Mouse (Mus musculus): ENCODE measurements around the gene Rhod. TPM values are rescaled to one million over a fixed set of nuclear protein-coding genes. Genes with fewer than 3 reads are reported as not detected.

The Rhod gene
- total RNA-seq, 2 experiments from 2014 or later: 0.57 to 0.64 TPM

DNA sequence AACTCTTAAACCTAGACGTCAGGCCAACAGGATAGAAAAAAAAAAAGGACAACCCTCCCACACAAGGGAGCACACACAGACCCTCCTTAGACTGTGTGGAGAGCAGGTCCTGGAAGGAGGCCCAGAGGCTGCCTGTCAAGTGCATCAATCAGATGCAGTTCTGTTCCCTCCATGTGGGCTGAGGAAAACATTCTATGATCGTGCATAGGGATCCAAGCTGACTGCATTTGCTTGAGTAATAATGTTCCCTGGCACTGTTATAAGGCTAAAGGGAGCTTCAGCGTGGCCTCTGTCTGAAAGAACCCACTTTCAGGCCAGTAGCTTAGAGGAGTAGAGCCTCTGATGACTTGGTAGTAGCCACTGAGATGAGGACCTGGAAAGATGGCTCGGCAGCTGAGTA is 13.3 kb upstream of the Rhod start:
- intact Hi-C loops (cut with DNase I): no loop called here
- no peak for DNase-seq (ENCODE audit: low spot score in 2 of 2)

DNA sequence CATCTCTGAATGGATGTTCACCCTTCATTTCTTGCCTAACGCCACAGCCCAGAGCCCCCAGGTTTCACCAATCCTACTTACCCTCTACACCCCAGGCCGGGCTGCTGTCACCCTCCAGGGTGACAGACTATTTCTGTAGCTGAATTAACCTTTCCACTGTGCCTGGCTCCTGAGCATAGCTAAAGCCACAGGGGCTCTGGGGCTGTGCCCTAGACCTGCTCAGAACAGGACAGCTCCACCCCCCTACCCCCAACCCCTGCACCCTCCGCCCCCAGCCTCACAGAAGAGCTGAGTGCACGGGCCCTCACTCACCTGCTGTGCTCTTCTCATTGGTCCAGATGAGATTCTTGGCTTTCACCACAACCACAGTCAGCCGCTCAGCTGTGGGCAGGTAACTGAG is 12.7 kb upstream of the Rhod start:
- DNase-seq (ENCODE audit: low spot score in 2 of 2): no peak
- intact Hi-C loops (cut with DNase I): no loop called here

DNA sequence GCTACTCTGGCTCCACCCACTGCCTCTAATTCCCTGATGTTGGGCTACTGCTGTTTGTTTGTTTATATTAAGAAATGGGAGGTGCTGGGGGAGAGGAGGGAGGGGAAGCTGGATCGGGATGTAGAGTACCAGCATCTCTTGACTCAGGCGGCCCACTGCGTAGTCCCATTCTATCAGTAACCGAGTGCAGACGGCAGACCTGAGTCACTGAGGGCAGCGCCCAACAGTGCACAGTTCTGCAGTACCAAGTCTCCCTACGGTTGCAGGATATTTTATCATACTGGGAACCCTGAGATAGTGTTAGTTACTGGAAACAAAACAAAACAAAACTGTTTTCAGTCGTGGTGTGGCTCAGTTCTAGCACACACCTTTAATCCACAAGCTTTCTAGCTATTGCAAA is 11.9 kb upstream of the Rhod start:
- intact Hi-C loops (cut with DNase I): no loop called here
- DNase-seq (ENCODE audit: low spot score in 2 of 2): no peak

DNA sequence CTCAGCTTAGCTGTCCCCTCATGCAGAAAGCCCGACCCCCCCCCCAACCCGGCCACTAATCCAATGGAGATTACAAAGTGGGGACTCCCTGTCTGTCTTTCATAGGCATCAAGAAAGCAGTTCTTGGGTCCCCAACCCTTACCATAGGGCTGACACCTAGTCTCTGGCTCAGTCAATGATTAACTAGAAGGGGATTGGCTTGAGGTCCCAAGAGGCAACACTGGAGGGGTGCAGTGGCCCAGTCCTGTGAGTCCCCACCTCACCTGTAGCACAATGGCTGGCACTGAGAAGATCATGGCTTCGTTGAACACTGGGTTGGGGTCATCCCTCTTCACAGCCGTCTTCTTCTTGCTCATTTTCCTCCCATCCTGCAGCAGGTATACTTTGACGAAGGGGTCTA is 11.4 kb upstream of the Rhod start:
- intact Hi-C loops (cut with DNase I): no loop called here

DNA sequence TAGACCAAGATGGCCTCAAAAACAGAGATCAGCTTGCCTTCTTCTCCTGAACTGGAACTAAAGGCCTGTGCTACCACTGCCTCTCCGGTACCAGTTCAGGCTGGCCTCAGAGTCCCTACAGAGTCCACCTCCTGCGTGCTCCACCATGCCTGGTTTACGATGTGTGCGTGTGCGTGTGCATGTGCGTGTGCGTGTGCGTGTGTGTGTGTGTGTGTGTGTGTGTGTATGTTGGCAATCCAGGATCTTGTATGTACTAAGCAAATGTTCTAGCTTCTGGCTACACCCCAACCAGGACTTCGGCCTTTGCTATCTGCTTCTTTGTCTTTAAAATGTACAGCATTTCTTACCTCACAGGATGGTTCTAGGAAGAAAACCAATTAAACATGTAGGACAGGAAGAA is 10.0 kb upstream of the Rhod start:
- no peak for DNase-seq (ENCODE audit: low spot score in 2 of 2)
- intact Hi-C loops (cut with DNase I): loop anchor here (10.0 kb wide), 1 partner anchor 194 kb away; no protein-coding TSS in a partner anchor

More for the DNA sequence above, 11.4 kb upstream of the Rhod start:
- DNase-seq (ENCODE audit: low spot score in 2 of 2): no peak

DNA sequence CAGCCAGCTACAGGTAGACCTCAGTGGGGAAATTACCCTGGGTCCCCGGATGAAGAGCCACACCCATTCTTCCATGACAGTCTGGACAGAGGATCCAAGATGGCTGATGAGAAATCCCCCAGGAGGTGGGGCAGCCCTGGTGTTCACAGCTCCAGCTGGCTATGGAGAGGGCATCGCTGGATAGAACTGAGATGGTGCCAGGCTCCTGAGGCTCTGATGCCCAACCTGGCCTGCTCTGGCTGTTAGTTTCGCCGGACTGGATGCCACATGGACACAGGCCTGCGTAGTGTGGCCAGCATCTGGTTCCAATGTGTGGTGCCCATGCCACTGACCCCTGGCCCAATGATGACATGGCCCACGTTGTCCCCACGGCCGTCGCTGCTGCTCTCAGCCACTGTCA is 8.2 kb upstream of the Rhod start:
- intact Hi-C loops (cut with DNase I): loop anchor here (10.0 kb wide), 1 partner anchor 193 kb away; no protein-coding TSS in a partner anchor
- no peak for DNase-seq (ENCODE audit: low spot score in 2 of 2)

DNA sequence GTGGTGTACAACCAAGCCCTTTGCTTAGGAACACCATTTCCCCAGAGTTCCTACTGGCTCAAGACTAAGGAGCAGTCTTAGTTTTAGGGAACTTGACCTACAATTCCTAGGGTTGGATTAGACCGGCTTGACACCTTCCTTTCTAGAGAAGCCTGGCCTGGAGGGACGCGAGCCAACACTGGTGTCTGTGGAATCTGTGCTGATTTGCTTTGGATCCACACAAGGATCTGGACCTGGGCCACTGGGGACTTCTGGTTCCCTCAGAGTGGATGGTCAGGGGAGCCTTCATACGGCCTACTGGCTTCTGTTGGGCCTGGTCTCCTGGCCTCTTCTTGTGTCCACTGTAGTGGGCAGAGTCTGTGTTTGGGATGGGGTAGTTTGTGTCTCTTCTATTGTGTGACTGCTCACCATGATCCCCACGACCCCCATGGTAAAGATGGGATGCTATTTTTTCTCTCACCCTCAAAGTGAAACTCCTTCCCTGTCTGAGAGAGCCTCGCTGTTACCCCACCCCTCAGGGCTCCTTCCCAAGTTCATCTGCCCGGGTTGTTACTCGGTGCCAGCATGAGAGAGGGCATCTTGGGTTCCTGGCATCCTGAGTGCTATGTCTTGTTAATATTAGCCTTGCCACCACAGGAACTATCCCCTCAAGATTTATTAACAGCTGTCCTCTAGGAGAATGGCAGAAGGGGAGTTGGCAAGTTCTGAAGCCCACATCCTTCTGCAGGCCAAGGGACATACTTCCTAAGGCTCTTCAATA is 7.6 kb upstream of the Rhod start:
- DNase-seq (ENCODE audit: low spot score in 2 of 2): no peak
- intact Hi-C loops (cut with DNase I): loop anchor here (10.0 kb wide), 1 partner anchor 192 kb away; no protein-coding TSS in a partner anchor

DNA sequence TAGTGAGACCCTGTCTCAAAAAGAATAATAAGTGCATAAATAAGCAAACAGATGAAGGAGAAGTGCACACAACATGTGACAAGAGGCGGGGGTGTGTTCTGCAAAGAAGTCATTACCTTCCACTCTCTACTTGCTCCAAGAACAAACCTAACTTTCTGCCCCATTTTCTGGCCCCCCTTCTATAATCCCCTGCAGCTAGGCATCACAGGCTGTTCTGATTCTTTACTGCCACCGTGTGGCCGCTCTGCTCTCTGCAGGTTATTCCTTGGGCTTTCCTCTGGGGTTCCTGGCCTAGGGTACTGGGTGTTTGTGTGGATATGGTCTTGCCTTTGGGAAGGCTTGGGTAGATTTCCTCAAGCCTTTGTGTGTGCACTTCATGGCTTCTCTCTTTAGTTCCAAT is 3.2 kb upstream of the Rhod start:
- DNase-seq (ENCODE audit: low spot score in 2 of 2): peak; percentile 67 to 68

DNA sequence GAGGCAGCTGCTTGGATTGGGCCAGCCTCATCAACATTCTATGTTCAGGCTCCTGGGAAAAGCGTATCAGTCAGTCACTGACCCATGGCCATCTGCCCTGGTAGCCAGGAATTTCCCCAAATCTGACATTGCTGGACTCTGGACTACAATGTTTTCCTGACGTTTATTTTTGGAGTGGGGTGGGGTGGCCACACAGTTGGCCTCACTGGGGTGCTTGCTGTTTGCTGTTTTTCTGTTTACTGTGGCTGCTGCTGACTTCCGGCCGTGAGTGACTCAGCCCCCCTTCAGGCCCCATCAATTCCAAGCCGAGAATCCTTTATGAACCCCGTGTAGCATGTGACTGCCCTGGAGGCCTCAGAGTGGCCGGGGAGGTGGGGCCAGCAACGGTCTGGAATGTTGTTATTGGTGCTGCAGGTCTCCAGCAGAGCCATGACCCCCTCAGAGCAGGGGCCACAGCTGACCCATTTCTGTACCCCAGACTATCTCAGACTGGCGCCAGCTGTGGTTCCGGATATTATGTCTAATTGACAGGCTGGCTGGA is 2.5 kb upstream of the Rhod start:
- peak in 1 of 2 experiments; percentile 10 for DNase-seq (ENCODE audit: low spot score in 2 of 2)
- intact Hi-C loops (cut with DNase I): loop anchor here (10.0 kb wide), 1 partner anchor 187 kb away; no protein-coding TSS in a partner anchor

More for the DNA sequence above, 3.2 kb upstream of the Rhod start:
- intact Hi-C loops (cut with DNase I): loop anchor here (10.0 kb wide), 1 partner anchor 188 kb away; no protein-coding TSS in a partner anchor

DNA sequence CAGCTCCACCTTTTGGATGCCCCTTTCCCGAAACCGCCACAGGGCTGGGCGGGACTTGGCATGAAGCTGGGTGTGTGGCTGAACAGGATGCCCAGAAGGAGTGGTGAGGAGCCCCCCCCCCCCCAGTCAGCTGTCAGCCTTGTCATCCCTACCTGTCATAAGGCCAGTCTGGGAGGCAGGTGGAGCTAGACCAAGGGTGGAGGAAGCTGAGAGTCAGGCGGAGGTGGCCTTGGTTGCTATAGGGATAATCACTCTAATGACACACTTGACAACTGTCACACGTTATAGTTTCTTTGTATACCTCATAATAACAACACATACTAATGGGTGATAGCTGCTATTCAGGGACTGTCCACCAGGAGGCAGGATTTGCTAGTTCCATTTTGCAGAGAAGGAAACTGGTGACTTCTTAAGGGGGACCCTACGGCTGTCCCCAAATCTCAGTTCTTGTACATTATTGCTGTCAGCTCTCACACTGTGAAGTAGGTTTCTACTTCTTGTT is 1.9 kb upstream of the Rhod start:
- peak; percentile 25 to 32 for DNase-seq (ENCODE audit: low spot score in 2 of 2)
- intact Hi-C loops (cut with DNase I): loop anchor here (10.0 kb wide), 1 partner anchor 186 kb away; no protein-coding TSS in a partner anchor

DNA sequence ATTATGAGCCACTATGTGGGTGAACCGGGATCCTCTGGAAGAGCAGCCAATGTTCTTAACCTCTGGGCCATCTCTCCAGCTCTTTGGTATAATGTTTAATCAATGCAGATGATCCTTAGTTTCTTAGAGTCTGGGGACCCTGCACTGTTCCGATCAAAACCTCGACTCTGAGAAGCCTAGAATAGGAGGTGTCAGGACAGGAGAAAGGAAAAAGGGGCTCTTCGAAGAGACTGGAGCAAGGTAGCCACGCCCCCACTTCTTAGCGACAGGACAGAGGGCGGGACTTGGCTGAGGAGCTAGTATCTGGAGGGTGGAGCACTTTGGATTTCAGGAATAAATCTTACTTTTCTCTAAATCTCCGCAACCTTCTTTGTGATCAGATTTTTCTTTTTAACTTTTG is 990 bp upstream of the Rhod start:
- DNase-seq (ENCODE audit: low spot score in 2 of 2): no peak

DNA sequence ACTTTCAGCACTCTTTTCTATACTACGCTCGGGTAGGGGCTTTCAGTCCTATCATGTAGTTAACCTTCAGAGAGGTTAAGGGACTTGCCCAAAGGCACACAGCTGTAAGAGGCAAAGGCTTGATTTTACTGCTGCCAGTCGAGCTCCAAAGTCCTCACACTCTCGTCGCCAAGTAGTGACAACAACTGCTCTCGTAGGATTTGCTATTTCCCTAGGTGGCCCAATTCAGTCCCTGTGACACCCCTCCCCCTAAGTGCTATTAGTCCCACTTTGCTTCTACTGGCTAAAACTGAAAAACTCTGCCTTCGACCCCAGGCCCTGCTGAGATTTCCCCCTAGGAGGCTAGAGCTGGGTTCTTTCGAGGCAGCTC is 456 bp downstream of the Rhod start:
- no peak for DNase-seq (ENCODE audit: low spot score in 2 of 2)
- intact Hi-C loops (cut with DNase I): no loop called here

More for the DNA sequence above, 990 bp upstream of the Rhod start:
- intact Hi-C loops (cut with DNase I): loop anchor here (10.0 kb wide), 1 partner anchor 185 kb away; no protein-coding TSS in a partner anchor

DNA sequence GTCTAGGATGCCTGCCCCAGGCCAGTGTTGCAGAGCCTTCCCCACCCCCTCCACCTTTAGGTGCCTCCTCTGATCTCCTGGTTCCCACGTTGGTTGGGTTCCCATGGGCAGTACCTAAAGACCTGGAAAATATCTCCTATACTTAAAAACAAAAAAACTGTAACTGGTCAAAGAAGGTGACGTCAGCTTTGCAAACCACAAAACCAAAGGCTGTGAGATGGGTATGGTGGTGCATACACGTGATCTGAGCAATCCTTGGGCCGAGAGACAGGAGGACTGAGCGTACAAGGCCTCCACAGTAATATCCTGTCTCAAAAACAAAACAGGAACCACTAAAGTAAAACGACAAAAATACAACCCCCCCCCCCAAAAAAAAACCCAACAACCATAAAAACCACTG is 1.3 kb downstream of the Rhod start:
- DNase-seq (ENCODE audit: low spot score in 2 of 2): no peak
- intact Hi-C loops (cut with DNase I): no loop called here

DNA sequence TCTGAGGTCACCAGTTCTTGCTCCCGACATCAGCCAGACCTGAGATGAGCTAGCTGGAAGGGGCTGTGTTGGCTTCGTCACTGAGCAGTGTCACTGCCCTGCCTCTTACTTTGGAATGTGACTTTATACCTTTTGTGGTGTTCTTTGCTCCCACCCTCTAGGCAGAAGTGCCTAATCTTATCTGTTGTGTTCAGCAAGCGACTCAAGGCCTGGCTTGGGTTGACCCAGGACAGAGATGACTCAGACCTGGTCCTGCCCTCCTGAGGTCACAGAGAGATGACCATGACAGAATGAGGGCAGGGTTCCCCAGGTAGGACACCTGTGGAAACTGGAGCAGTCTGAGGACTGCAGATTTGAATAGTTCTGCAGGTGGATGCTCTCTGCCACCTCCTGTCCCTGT is 3.0 kb downstream of the Rhod start:
- intact Hi-C loops (cut with DNase I): no loop called here
- DNase-seq (ENCODE audit: low spot score in 2 of 2): no peak

DNA sequence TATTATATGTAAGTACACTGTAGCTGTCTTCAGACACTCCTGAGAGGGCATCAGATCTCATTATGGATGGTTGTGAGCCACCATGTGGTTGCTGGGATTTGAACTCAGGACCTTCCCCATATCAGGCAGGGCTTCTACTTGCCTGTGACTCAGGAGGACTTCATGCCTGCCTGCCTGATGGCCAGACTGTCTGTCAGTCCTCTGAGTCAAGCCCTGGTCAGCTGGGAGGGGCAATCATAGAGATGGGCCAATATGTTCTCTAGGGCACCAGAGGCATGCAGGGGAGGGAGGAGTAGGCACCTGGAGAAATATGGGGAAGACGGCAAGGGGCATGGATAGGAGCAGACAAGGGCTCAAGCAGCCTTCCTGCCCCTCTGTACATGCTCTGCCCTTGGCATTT is 4.2 kb downstream of the Rhod start:
- intact Hi-C loops (cut with DNase I): no loop called here

DNA sequence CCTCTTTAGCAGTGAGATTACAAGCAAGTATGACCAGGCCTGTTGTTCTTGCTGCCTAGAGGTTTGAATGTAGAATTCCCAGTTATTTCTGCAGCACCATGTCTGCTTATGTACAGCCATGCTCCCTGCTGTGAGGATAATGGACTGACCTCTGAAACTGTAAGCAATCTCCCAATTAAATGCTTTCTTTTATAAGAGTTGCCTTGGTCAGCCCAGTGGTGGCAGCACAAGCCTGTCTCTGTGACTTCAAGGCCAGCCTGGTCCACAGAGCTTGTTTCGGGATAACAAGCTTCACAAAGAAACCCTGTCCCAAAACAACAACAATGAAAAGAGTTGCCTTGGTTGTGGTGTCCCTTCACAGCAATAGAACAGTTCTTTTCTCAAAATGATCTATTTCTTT is 5.5 kb downstream of the Rhod start:
- intact Hi-C loops (cut with DNase I): no loop called here
- DNase-seq (ENCODE audit: low spot score in 2 of 2): no peak

More for the DNA sequence above, 4.2 kb downstream of the Rhod start:
- no peak for DNase-seq (ENCODE audit: low spot score in 2 of 2)

DNA sequence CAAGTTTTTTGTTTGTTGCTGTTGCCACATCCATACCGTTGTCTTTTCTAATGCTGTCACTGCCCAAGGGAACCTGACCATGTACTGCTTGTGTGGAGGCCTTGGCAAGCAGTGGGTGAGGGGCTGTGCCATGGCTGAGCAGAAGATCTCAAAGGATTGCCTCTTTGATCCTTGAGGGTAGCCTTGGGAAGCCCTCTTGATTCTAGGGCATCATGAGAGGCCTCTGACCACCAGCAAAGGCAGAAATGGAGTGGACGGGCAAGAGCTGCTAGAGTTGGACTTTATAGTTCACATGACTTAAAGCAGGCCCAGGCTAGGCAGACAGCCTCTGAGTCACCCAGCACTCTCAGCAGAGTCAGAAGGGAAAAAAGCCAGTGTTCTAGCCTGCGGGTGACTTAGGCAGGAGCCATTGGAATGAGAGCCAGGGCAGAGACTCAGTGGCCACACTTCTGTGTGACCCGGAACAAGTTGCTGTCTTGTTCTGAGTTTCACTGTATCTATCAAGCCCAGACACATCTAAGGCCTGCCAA is 9.1 kb downstream of the Rhod start:
- no peak for DNase-seq (ENCODE audit: low spot score in 2 of 2)
- intact Hi-C loops (cut with DNase I): no loop called here

DNA sequence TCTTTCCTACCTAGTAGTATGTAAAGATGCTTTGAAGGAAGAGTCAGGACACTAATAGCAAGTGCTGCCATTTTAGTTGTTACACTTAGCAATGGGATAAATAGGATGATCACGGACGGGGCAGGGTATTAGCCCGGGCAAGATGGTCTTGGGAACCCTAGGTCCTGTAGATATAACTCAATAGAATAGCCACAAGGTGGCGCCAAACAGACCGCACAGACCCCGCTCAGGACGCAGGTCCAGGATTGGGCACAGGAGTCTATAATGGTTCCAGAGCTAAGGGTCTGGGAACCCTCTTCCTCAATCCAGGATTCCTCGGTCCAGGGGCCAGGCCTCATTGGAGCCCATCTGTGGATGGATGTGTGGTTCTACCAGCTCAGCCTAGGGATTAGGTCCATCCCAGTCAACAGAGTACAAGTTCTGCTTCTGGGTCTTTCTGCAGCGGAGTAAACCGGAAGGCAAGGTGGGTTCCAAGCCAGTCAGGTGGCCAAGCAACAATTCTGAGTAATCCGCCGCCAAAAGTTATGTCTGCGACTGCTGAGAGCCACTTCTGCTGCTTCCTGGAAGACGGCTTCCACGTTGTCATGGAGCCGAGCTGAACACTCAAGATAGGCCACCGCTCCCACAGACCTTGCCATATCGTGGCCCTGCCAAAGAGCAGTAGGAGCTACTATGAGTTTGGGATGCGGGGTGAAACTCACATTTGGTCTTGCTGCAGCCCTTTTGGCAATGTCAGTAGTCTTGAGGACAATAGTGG is 13.4 kb downstream of the Rhod start:
- intact Hi-C loops (cut with DNase I): no loop called here
- DNase-seq (ENCODE audit: low spot score in 2 of 2): no peak

DNA sequence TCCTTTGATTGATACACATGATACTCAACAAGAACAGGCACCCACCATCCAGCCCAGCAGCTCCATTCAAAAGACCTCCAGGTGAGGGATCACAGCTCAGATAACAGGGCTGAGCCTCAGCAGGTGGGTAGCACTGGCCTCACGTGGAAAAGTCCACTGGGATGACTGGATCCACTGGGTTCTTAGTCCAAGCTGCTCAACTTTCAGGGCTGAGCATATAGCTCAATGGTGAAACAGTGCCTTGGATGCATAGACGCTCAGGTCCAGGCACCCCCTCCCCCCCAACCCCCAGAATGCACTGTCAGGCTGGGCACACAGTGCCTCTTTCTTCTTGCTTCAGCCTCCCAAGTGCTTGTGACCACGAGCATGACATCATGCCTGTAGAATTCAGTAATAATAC is 16.2 kb downstream of the Rhod start:
- no peak for DNase-seq (ENCODE audit: low spot score in 2 of 2)
- intact Hi-C loops (cut with DNase I): no loop called here

DNA sequence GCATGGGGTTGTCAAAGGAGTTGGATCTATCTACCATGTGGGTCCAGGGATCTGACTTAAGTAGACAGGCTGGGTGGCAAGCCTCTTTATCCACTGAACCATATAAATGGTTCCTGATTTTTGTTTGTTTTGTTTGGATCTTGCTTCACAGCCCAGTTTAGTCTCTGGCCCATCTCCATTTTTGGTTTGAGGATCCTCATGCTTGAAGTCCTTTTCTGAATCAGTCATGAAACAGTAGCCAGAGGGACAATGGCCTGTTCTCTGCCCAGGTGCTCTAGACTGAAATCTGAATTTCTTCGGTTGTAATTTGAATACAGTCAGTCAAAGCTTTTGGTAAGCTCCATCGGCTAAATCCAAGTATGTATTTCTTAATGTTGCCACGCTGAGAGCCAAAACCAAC is 16.7 kb downstream of the Rhod start:
- intact Hi-C loops (cut with DNase I): no loop called here
- no peak for DNase-seq (ENCODE audit: low spot score in 2 of 2)
